Mouse (Mus musculus): ENCODE measurements at regions not wholly inside any gene's neighbourhood (a gene's known extent, or its start where the extent isn't known, plus 50 kb on each side); places are given as distances from the start of the nearest gene placed in this dataset.

GRCm38 (mm10) chr14:116586742-116587141 is 338.4 kb upstream of the Gpc6 start:
- no peak overlapping the region for H3K4me3 ChIP-seq (replicated peaks; ENCODE audit: low read length)
- no peaks in the 10 kb centered on the region for H3K9me3 ChIP-seq (ENCODE audit: low read length)
- TF ChIP-seq POU5F1 (IDR thresholded peaks at IDR 0.05; ENCODE audit: borderline replicate concordance, low read length) = no peak
- no peak for TF ChIP-seq NANOG (IDR thresholded peaks at IDR 0.05; ENCODE audit: borderline replicate concordance, low read length)
- TF ChIP-seq CTCF (conservative IDR thresholded peaks at IDR 0.05; ENCODE audit: low read length) = no peak
- no peaks in the 10 kb centered on the region for H3K4me1 ChIP-seq (replicated peaks; ENCODE audit: low read depth, low read length)
- H3K27me3 ChIP-seq (ENCODE audit: insufficient read depth, low read length) = no peaks in the 10 kb centered on the region
- H3K36me3 ChIP-seq (ENCODE audit: insufficient read depth, low read length) = no peaks in the 10 kb centered on the region

GRCm38 (mm10) chr14:116589529-116589928 is 335.6 kb upstream of the Gpc6 start:
- TF ChIP-seq NANOG (IDR thresholded peaks at IDR 0.05; ENCODE audit: borderline replicate concordance, low read length) (no peak), CTCF (conservative IDR thresholded peaks at IDR 0.05; ENCODE audit: low read length) (no peak), POU5F1 (IDR thresholded peaks at IDR 0.05; ENCODE audit: borderline replicate concordance, low read length) (no peak)
- Histone ChIP-seq H3K27me3 (ENCODE audit: insufficient read depth, low read length) (no peaks in the 10 kb centered on the region), H3K4me3 (replicated peaks; ENCODE audit: low read length) (no peak overlapping the region), H3K9me3 (ENCODE audit: low read length) (no peaks in the 10 kb centered on the region), H3K36me3 (ENCODE audit: insufficient read depth, low read length) (no peaks in the 10 kb centered on the region), H3K4me1 (replicated peaks; ENCODE audit: low read depth, low read length) (no peaks in the 10 kb centered on the region)

- no peaks in the 10 kb centered on the region for H3K27me3 ChIP-seq (ENCODE audit: insufficient read depth, low read length)
- peaks cover under 1% of the 10 kb centered on the region; the same call in 1 of the 2 replicates for H3K9me3 ChIP-seq (ENCODE audit: low read length)
- H3K4me3 ChIP-seq (replicated peaks; ENCODE audit: low read length) = no peak overlapping the region
- H3K4me1 ChIP-seq (replicated peaks; ENCODE audit: low read depth, low read length) = no peaks in the 10 kb centered on the region
- no peak for TF ChIP-seq CTCF (conservative IDR thresholded peaks at IDR 0.05; ENCODE audit: low read length)
- TF ChIP-seq POU5F1 (IDR thresholded peaks at IDR 0.05; ENCODE audit: borderline replicate concordance, low read length) = no peak
- TF ChIP-seq NANOG (IDR thresholded peaks at IDR 0.05; ENCODE audit: borderline replicate concordance, low read length) = no peak
- H3K36me3 ChIP-seq (ENCODE audit: insufficient read depth, low read length) = no peaks in the 10 kb centered on the region
These were observed 335.0 kb upstream of the Gpc6 start for GRCm38 (mm10) chr14:116590111-116590510.

- H3K9me3 ChIP-seq (ENCODE audit: low read length) = no peaks in the 10 kb centered on the region
- H3K36me3 ChIP-seq (ENCODE audit: insufficient read depth, low read length) = no peaks in the 10 kb centered on the region
- no peaks in the 10 kb centered on the region for H3K4me1 ChIP-seq (replicated peaks; ENCODE audit: low read depth, low read length)
- H3K4me3 ChIP-seq (replicated peaks; ENCODE audit: low read length) = no peak overlapping the region
- H3K27me3 ChIP-seq (ENCODE audit: insufficient read depth, low read length) = no peaks in the 10 kb centered on the region
- TF ChIP-seq CTCF (conservative IDR thresholded peaks at IDR 0.05; ENCODE audit: low read length) = no peak
- TF ChIP-seq POU5F1 (IDR thresholded peaks at IDR 0.05; ENCODE audit: borderline replicate concordance, low read length) = no peak
- TF ChIP-seq NANOG (IDR thresholded peaks at IDR 0.05; ENCODE audit: borderline replicate concordance, low read length) = no peak
These were observed 317.0 kb upstream of the Gpc6 start for GRCm38 (mm10) chr14:116608130-116608529.

- H3K4me3 ChIP-seq (replicated peaks; ENCODE audit: low read length) = no peak overlapping the region
- no peak for TF ChIP-seq POU5F1 (IDR thresholded peaks at IDR 0.05; ENCODE audit: borderline replicate concordance, low read length)
- TF ChIP-seq CTCF (conservative IDR thresholded peaks at IDR 0.05; ENCODE audit: low read length) = no peak
- no peak for TF ChIP-seq NANOG (IDR thresholded peaks at IDR 0.05; ENCODE audit: borderline replicate concordance, low read length)
- no peaks in the 10 kb centered on the region for H3K27me3 ChIP-seq (ENCODE audit: insufficient read depth, low read length)
- no peaks in the 10 kb centered on the region for H3K36me3 ChIP-seq (ENCODE audit: insufficient read depth, low read length)
- no peaks in the 10 kb centered on the region for H3K4me1 ChIP-seq (replicated peaks; ENCODE audit: low read depth, low read length)
- no peaks in the 10 kb centered on the region for H3K9me3 ChIP-seq (ENCODE audit: low read length)
These were observed 313.9 kb upstream of the Gpc6 start for GRCm38 (mm10) chr14:116611210-116611609.

GRCm38 (mm10) chr14:116632181-116632580 is 292.9 kb upstream of the Gpc6 start:
- TF ChIP-seq CTCF (conservative IDR thresholded peaks at IDR 0.05; ENCODE audit: low read length) (no peak), POU5F1 (IDR thresholded peaks at IDR 0.05; ENCODE audit: borderline replicate concordance, low read length) (no peak), NANOG (IDR thresholded peaks at IDR 0.05; ENCODE audit: borderline replicate concordance, low read length) (no peak)
- H3K9me3 ChIP-seq (ENCODE audit: low read length) = no peaks in the 10 kb centered on the region
- H3K4me1 ChIP-seq (replicated peaks; ENCODE audit: low read depth, low read length) = no peaks in the 10 kb centered on the region
- no peaks in the 10 kb centered on the region for H3K27me3 ChIP-seq (ENCODE audit: insufficient read depth, low read length)
- no peaks in the 10 kb centered on the region for H3K36me3 ChIP-seq (ENCODE audit: insufficient read depth, low read length)
- H3K4me3 ChIP-seq (replicated peaks; ENCODE audit: low read length) = no peak overlapping the region

- H3K36me3 ChIP-seq (ENCODE audit: insufficient read depth, low read length) = no peaks in the 10 kb centered on the region
- no peaks in the 10 kb centered on the region for H3K4me1 ChIP-seq (replicated peaks; ENCODE audit: low read depth, low read length)
- no peaks in the 10 kb centered on the region for H3K27me3 ChIP-seq (ENCODE audit: insufficient read depth, low read length)
- no peak overlapping the region for H3K4me3 ChIP-seq (replicated peaks; ENCODE audit: low read length)
- H3K9me3 ChIP-seq (ENCODE audit: low read length) = no peaks in the 10 kb centered on the region
- TF ChIP-seq POU5F1 (IDR thresholded peaks at IDR 0.05; ENCODE audit: borderline replicate concordance, low read length) (no peak), CTCF (conservative IDR thresholded peaks at IDR 0.05; ENCODE audit: low read length) (no peak), NANOG (IDR thresholded peaks at IDR 0.05; ENCODE audit: borderline replicate concordance, low read length) (no peak)
These were observed 283.0 kb upstream of the Gpc6 start for GRCm38 (mm10) chr14:116642091-116642490.

- TF ChIP-seq CTCF (conservative IDR thresholded peaks at IDR 0.05; ENCODE audit: low read length) (no peak), POU5F1 (IDR thresholded peaks at IDR 0.05; ENCODE audit: borderline replicate concordance, low read length) (no peak), NANOG (IDR thresholded peaks at IDR 0.05; ENCODE audit: borderline replicate concordance, low read length) (no peak)
- Histone ChIP-seq H3K36me3 (ENCODE audit: insufficient read depth, low read length) (no peaks in the 10 kb centered on the region), H3K9me3 (ENCODE audit: low read length) (no peaks in the 10 kb centered on the region), H3K4me3 (replicated peaks; ENCODE audit: low read length) (no peak overlapping the region), H3K4me1 (replicated peaks; ENCODE audit: low read depth, low read length) (no peaks in the 10 kb centered on the region), H3K27me3 (ENCODE audit: insufficient read depth, low read length) (no peaks in the 10 kb centered on the region)
These were observed 273.2 kb upstream of the Gpc6 start for GRCm38 (mm10) chr14:116651897-116652296.

GRCm38 (mm10) chr14:116683909-116684308 is 241.2 kb upstream of the Gpc6 start:
- Histone ChIP-seq H3K36me3 (ENCODE audit: insufficient read depth, low read length) (no peaks in the 10 kb centered on the region), H3K27me3 (ENCODE audit: insufficient read depth, low read length) (no peaks in the 10 kb centered on the region), H3K9me3 (ENCODE audit: low read length) (no peaks in the 10 kb centered on the region), H3K4me1 (replicated peaks; ENCODE audit: low read depth, low read length) (no peaks in the 10 kb centered on the region), H3K4me3 (replicated peaks; ENCODE audit: low read length) (no peak overlapping the region)
- TF ChIP-seq NANOG (IDR thresholded peaks at IDR 0.05; ENCODE audit: borderline replicate concordance, low read length) (no peak), POU5F1 (IDR thresholded peaks at IDR 0.05; ENCODE audit: borderline replicate concordance, low read length) (no peak), CTCF (conservative IDR thresholded peaks at IDR 0.05; ENCODE audit: low read length) (no peak)

Data from E14TG2a.4 (cell line).